Mouse (Mus musculus) cerebellum, adult 2 months (tissue): ENCODE measurements around the gene Gm49416. TPM values are rescaled to one million over a fixed set of nuclear protein-coding genes. Genes with fewer than 3 reads are reported as not detected.

Experiments
- DNase-seq, 2 experiments: peaks; one replicate each; pipeline ENCODE4 v3.0.0; 2021
- H3K27ac ChIP-seq: fragments of 200-500 bp; 2 replicates; pipeline ENCODE4 v1.5.1; 2012; ENCODE audit warnings: low read length, control low read depth, inconsistent platforms; ENCODE audit not compliant: insufficient read depth
- H3K27me3 ChIP-seq: fragments of 200-500 bp; 2 replicates; pipeline ENCODE4 v1.6.1; 2012; ENCODE audit warnings: inconsistent platforms, mild to moderate bottlenecking, low read length, moderate library complexity; ENCODE audit not compliant: control insufficient read depth, insufficient read depth
- H3K4me1 ChIP-seq: fragments of 200-500 bp; 2 replicates; pipeline ENCODE4 v1.6.1; 2011; ENCODE audit warnings: low read length; ENCODE audit not compliant: control insufficient read depth, insufficient read depth
- H3K4me3 ChIP-seq: fragments of 200-500 bp; replicated peaks from 2 replicates; pipeline ENCODE3; 2011; ENCODE audit warnings: mild to moderate bottlenecking, low read depth, low read length, control low read depth; ENCODE audit not compliant: insufficient read depth
- CTCF ChIP-seq: fragments of 200-500 bp; IDR thresholded peaks from 2 replicates; pipeline ENCODE4 v1.5.1; 2011; ENCODE audit warnings: low read depth, mild to moderate bottlenecking, control low read depth, low read length, moderate library complexity, borderline replicate concordance; ENCODE audit not compliant: insufficient read depth
- POLR2A ChIP-seq: fragments of 200-500 bp; IDR thresholded peaks from 2 replicates; pipeline ENCODE4 v1.6.1; 2011; ENCODE audit warnings: low read length, control low read depth, borderline replicate concordance; ENCODE audit not compliant: insufficient read depth
- WGBS: fragments of 180-500 bp; shearing (Covaris S2); methylation state at CpG from one replicate; pipeline ENCODE4 v1.1.7; 2018; 5-methylcytosine and 5-hydroxymethylcytosine counted together
- polyA plus RNA-seq: library from polyadenylated mRNA; depleted of rRNA; stranded (reverse); fragments of >200 nt; gene quantifications from 2 replicates; pipeline ENCODE4 v1.2.3, GENCODE M21; 2012; rRNA removed

Gm49416 gene
- polyA plus RNA-seq, 1 experiment, result not detected

DNA sequence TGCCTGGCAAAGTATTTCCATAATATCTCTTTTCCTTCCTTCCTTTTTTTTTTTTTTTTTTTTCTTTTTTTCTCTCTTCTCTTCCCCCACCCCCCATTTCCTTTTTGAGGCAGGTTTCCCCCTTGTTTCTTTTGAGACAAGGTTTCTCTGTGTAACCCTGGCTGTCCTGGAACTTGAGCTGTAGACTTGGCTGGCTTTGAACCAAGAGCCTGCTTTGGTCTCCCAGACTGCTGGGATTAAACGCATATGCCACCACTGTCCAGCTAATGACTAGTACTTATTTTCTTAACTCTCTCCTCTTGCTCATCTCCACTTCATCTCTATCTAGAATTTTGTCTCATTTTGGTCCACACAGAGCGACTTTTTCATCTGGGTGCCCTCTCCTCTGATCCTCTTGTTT is 54.3 kb downstream of the Gm49416 start:
- Histone ChIP-seq H3K27ac (no peak overlapping the region), H3K27me3 (no peaks in the 10 kb centered on the region), H3K4me3 (peak overlapping the region; percentile 68), H3K4me1 (peaks cover 10% of the 10 kb centered on the region)
- TF ChIP-seq CTCF (no peak), POLR2A (no peak)
- DNase-seq, result no peak
- WGBS, result 34% methylated on average over 2 of the region's 2 CpGs

DNA sequence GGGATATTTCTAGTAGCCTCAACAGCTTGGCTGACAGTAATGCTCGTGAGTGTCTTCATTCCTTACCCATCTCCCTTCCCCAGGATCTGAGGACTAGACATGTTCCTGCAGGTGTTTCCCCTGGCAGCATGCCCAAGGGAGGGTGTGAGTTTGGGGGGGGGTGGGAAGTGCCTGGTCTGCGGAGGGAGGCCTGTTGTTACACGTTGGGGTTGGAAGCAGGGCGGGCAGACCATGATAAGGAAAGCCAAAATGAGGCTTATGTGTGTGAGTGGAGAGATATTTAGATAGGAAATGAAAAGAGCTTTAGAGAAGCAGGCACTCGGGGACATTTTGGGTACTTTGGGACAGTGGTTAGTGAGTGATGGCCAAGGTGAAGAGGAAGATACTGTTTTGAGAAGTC is 55.3 kb downstream of the Gm49416 start:
- no peak for TF ChIP-seq POLR2A
- TF ChIP-seq CTCF, result no peak
- WGBS, result 30% methylated on average over 5 of the region's 5 CpGs
- Histone ChIP-seq H3K4me3 (no peak overlapping the region), H3K27me3 (no peaks in the 10 kb centered on the region), H3K27ac (no peak overlapping the region), H3K4me1 (peaks cover 10% of the 10 kb centered on the region)
- DNase-seq, result no peak

DNA sequence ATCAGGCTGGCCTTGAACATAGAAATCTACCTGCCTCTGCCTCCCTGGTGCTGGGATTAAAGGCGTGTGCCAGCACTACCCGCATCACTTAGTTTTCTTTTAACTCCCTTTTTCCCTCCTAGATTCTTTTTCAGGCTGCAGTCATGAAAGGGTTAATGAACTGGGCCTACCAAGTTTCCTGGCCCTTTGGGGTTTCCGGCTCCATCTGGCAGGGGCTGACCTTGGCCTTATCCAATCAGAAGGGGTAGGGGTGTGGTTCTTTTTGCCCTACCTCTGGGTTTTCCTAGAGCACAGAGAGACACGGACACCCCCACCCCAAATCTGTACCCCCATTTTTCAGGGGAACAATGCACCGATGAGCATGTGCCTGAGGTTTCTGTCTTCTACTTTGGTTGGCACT is 56.0 kb downstream of the Gm49416 start:
- Histone ChIP-seq H3K27me3 (no peaks in the 10 kb centered on the region), H3K4me1 (peaks cover 10% of the 10 kb centered on the region), H3K4me3 (no peak overlapping the region), H3K27ac (no peak overlapping the region)
- TF ChIP-seq POLR2A (no peak), CTCF (no peak)
- peak in 1 of 2 experiments; percentile 31 for DNase-seq
- 15% methylated on average over 5 of the region's 5 CpGs for WGBS

Other genes starting within 250 kb of the Gm49416 start
- 0.63 and 0.88 TPM in 2 replicates for gene Chrm1, start 225.1 kb upstream of the Gm49416 start, polyA plus RNA-seq
- 214 and 221 TPM in 2 replicates for gene Slc3a2, start 165.6 kb upstream of the Gm49416 start, polyA plus RNA-seq
- 55.5 and 57.6 TPM in 2 replicates for gene Wdr74, start 153.1 kb upstream of the Gm49416 start, polyA plus RNA-seq
- 0.33 and 0.65 TPM in 2 replicates for gene 1700092M07Rik, start 148.2 kb upstream of the Gm49416 start, polyA plus RNA-seq
- gene Stx5a, start 147.5 kb upstream of the Gm49416 start, polyA plus RNA-seq, result 116 and 119 TPM in 2 replicates
- gene Nxf1, start 131.9 kb upstream of the Gm49416 start, polyA plus RNA-seq, result 134 and 135 TPM in 2 replicates
- 169 and 170 TPM in 2 replicates for gene Tmem223, start 117.9 kb upstream of the Gm49416 start, polyA plus RNA-seq
- 15.9 and 20.2 TPM in 2 replicates for gene Tmem179b, start 114.5 kb upstream of the Gm49416 start, polyA plus RNA-seq
- gene Taf6l, start 102.5 kb upstream of the Gm49416 start, polyA plus RNA-seq, result 14.1 and 15.6 TPM in 2 replicates
- gene Polr2g, start 90.3 kb upstream of the Gm49416 start, polyA plus RNA-seq, result 155 and 157 TPM in 2 replicates
- 3.7 and 3.8 TPM in 2 replicates for gene Zbtb3, start 86.4 kb upstream of the Gm49416 start, polyA plus RNA-seq
- gene Ttc9c, start 69.6 kb upstream of the Gm49416 start, polyA plus RNA-seq, result 34.4 and 36.0 TPM in 2 replicates
- gene Hnrnpul2, start 68.9 kb upstream of the Gm49416 start, polyA plus RNA-seq, result 97.7 and 101 TPM in 2 replicates
- gene AC129217.1, start 59.2 kb upstream of the Gm49416 start, polyA plus RNA-seq, result not detected in 2 replicates
- gene Bscl2, start 51.5 kb upstream of the Gm49416 start, polyA plus RNA-seq, result 148 and 155 TPM in 2 replicates
- 218 and 236 TPM in 2 replicates for gene Gng3, start 49.7 kb upstream of the Gm49416 start, polyA plus RNA-seq
- gene Lrrn4cl, start 38.2 kb upstream of the Gm49416 start, polyA plus RNA-seq, result 0.78 and 0.85 TPM in 2 replicates
- 117 and 134 TPM in 2 replicates for gene Ubxn1, start 17.4 kb upstream of the Gm49416 start, polyA plus RNA-seq
- 69.3 and 76.7 TPM in 2 replicates for gene Uqcc3, start 8.0 kb upstream of the Gm49416 start, polyA plus RNA-seq
- 3.8 and 5.1 TPM in 2 replicates for gene Lbhd1, start 5.2 kb upstream of the Gm49416 start, polyA plus RNA-seq
- gene Gm49403, start 5.0 kb upstream of the Gm49416 start, polyA plus RNA-seq, result not detected in 2 replicates
- gene 1810009A15Rik, start 73 bp upstream of the Gm49416 start, polyA plus RNA-seq, result 43.7 and 45.9 TPM in 2 replicates
- gene Ints5, start 4.1 kb downstream of the Gm49416 start, polyA plus RNA-seq, result 17.7 and 18.0 TPM in 2 replicates
- gene Ganab, start 9.1 kb downstream of the Gm49416 start, polyA plus RNA-seq, result 105 and 116 TPM in 2 replicates
- 224 and 238 TPM in 2 replicates for gene B3gat3, start 31.4 kb downstream of the Gm49416 start, polyA plus RNA-seq
- 24.1 and 24.2 TPM in 2 replicates for gene Rom1, start 40.4 kb downstream of the Gm49416 start, polyA plus RNA-seq
- 40.2 and 45.0 TPM in 2 replicates for gene Eml3, start 40.6 kb downstream of the Gm49416 start, polyA plus RNA-seq
- 30.9 and 33.9 TPM in 2 replicates for gene Mta2, start 52.9 kb downstream of the Gm49416 start, polyA plus RNA-seq
- gene Tut1, start 64.9 kb downstream of the Gm49416 start, polyA plus RNA-seq, result 20.5 and 20.8 TPM in 2 replicates
- 263 and 281 TPM in 2 replicates for gene Eef1g, start 78.1 kb downstream of the Gm49416 start, polyA plus RNA-seq
- 5.3 and 5.8 TPM in 2 replicates for gene Ahnak, start 100.4 kb downstream of the Gm49416 start, polyA plus RNA-seq
- gene Scgb1a1, start 199.0 kb downstream of the Gm49416 start, polyA plus RNA-seq, result not detected in 2 replicates
- gene Asrgl1, start 246.7 kb downstream of the Gm49416 start, polyA plus RNA-seq, result 88.4 TPM in 2 replicates